Mouse (Mus musculus) G1E (cell line): ENCODE data around the gene Npnt.

Source experiments
- CTCF ChIP-seq: IDR thresholded peaks from 2 replicates; pipeline ENCODE4 v1.5.1; 2012; ENCODE audit warnings: low read depth, low read length, inconsistent platforms, mixed read lengths
- POLR2AphosphoS5 ChIP-seq: IDR thresholded peaks from 2 replicates; pipeline ENCODE4 v1.6.1; 2012; ENCODE audit warnings: low read depth, low read length, inconsistent platforms; ENCODE audit not compliant: insufficient replicate concordance

GRCm38 (mm10) chr3:132880361-132880760 lies 69.7 kb downstream of the Npnt start:
- TF ChIP-seq CTCF (no peak), POLR2AphosphoS5 (no peak)
